Mouse (Mus musculus): Measurements from ENCODE around the gene Wdr93. TPM values are rescaled to one million over a fixed set of nuclear protein-coding genes. Genes with fewer than 3 reads are reported as not detected.

Gene Wdr93
- polyA plus RNA-seq, 1 experiment = 0.10 TPM

- Histone ChIP-seq H3K36me3 (ENCODE audit: control insufficient read depth, insufficient read depth) (no peaks in the 10 kb centered on the region), H3K27me3 (ENCODE audit: control insufficient read depth, insufficient read depth, insufficient read length) (no peaks in the 10 kb centered on the region), H3ac (ENCODE audit: control insufficient read depth, insufficient read length) (no peak overlapping the region), H3K79me2 (ENCODE audit: control insufficient read depth, insufficient read depth) (no peaks in the 10 kb centered on the region), H3K4me2 (ENCODE audit: low read depth) (no peak overlapping the region), H3K4me3 (no peak overlapping the region)
- TF ChIP-seq SRF (IDR thresholded peaks at IDR 0.05; ENCODE audit: control insufficient read depth, insufficient read length, low read depth) (no peak), CEBPB (IDR thresholded peaks at IDR 0.05; ENCODE audit: insufficient read depth, poor library complexity, severe bottlenecking) (no peak), TCF3 (IDR thresholded peaks at IDR 0.05; ENCODE audit: insufficient read length, low read depth) (no peak), USF1 (IDR thresholded peaks at IDR 0.05; ENCODE audit: low read depth) (no peak), MYOD1 (IDR thresholded peaks at IDR 0.05; ENCODE audit: control insufficient read depth in 1 of 3, insufficient read length in 2 of 3, low read depth in 2 of 3) (no peak), POLR2A (IDR thresholded peaks at IDR 0.05; ENCODE audit: insufficient read length, low read depth) (no peak), E2F4 (IDR thresholded peaks at IDR 0.05; ENCODE audit: insufficient read depth) (no peak), TCF12 (IDR thresholded peaks at IDR 0.05; ENCODE audit: insufficient read depth, poor library complexity, severe bottlenecking) (no peak), MYOG (IDR thresholded peaks at IDR 0.05; ENCODE audit: control insufficient read depth in 1 of 3, insufficient read depth in 1 of 3, insufficient read length in 2 of 3, low read depth in 2 of 3) (no peak), POLR2AphosphoS2 (IDR thresholded peaks at IDR 0.05; ENCODE audit: insufficient read length, low read depth) (no peak)
Measured at GRCm38 (mm10) chr7:79710130-79710607, 32.8 kb upstream of the Wdr93 start.

GRCm38 (mm10) chr7:79710831-79711230, 32.1 kb upstream of the Wdr93 start:
- TF ChIP-seq POLR2AphosphoS2 (IDR thresholded peaks at IDR 0.05; ENCODE audit: insufficient read length, low read depth) = no peak
- TF ChIP-seq TCF12 (IDR thresholded peaks at IDR 0.05; ENCODE audit: insufficient read depth, poor library complexity, severe bottlenecking) = no peak
- TF ChIP-seq TCF3 (IDR thresholded peaks at IDR 0.05; ENCODE audit: insufficient read length, low read depth) = no peak
- TF ChIP-seq SRF (IDR thresholded peaks at IDR 0.05; ENCODE audit: control insufficient read depth, insufficient read length, low read depth) = no peak
- no peak for TF ChIP-seq CEBPB (IDR thresholded peaks at IDR 0.05; ENCODE audit: insufficient read depth, poor library complexity, severe bottlenecking)
- TF ChIP-seq USF1 (IDR thresholded peaks at IDR 0.05; ENCODE audit: low read depth) = no peak
- TF ChIP-seq E2F4 (IDR thresholded peaks at IDR 0.05; ENCODE audit: insufficient read depth) = no peak
- TF ChIP-seq MAX (IDR thresholded peaks at IDR 0.05; ENCODE audit: low read depth) = no peak
- no peak for TF ChIP-seq POLR2A (IDR thresholded peaks at IDR 0.05; ENCODE audit: insufficient read length, low read depth)
- TF ChIP-seq MYOD1 (IDR thresholded peaks at IDR 0.05; ENCODE audit: control insufficient read depth in 1 of 3, insufficient read length in 2 of 3, low read depth in 2 of 3) = no peak
- TF ChIP-seq REST (IDR thresholded peaks at IDR 0.05; ENCODE audit: insufficient read depth, insufficient read length) = no peak
- TF ChIP-seq MYOG (IDR thresholded peaks at IDR 0.05; ENCODE audit: control insufficient read depth in 1 of 3, insufficient read depth in 1 of 3, insufficient read length in 2 of 3, low read depth in 2 of 3) = no peak
- Histone ChIP-seq H3K4me2 (ENCODE audit: low read depth) (no peak overlapping the region), H3K36me3 (ENCODE audit: control insufficient read depth, insufficient read depth) (no peaks in the 10 kb centered on the region), H3K27me3 (ENCODE audit: control insufficient read depth, insufficient read depth, insufficient read length) (no peaks in the 10 kb centered on the region), H3ac (ENCODE audit: control insufficient read depth, insufficient read length) (no peak overlapping the region), H3K4me3 (no peak overlapping the region), H3K79me2 (ENCODE audit: control insufficient read depth, insufficient read depth) (no peaks in the 10 kb centered on the region)

GRCm38 (mm10) chr7:79715187-79715981, 27.6 kb upstream of the Wdr93 start, which contains the start of gene Kif7:
Gene Kif7, minus strand, starts transcription at chr7:79715720.
- Histone ChIP-seq H3ac (ENCODE audit: control insufficient read depth, insufficient read length) (peak within 1 kb of the TSS; percentile 33), H3K4me3 (peak within 1 kb of the TSS; percentile 45), H3K4me2 (ENCODE audit: low read depth) (peak within 1 kb of the TSS; percentile 92), H3K79me2 (ENCODE audit: control insufficient read depth, insufficient read depth) (no peaks in the 10 kb centered on the region), H3K36me3 (ENCODE audit: control insufficient read depth, insufficient read depth) (no peaks in the 10 kb centered on the region), H3K27me3 (ENCODE audit: control insufficient read depth, insufficient read depth, insufficient read length) (no peaks in the 10 kb centered on the region)
- TF ChIP-seq USF1 (IDR thresholded peaks at IDR 0.05; ENCODE audit: low read depth) (no peak), POLR2A (IDR thresholded peaks at IDR 0.05; ENCODE audit: insufficient read length, low read depth) (peak; percentile 78), MYOG (IDR thresholded peaks at IDR 0.05; ENCODE audit: control insufficient read depth in 1 of 3, insufficient read depth in 1 of 3, insufficient read length in 2 of 3, low read depth in 2 of 3) (no peak), MAX (IDR thresholded peaks at IDR 0.05; ENCODE audit: low read depth) (no peak), TCF12 (IDR thresholded peaks at IDR 0.05; ENCODE audit: insufficient read depth, poor library complexity, severe bottlenecking) (no peak), POLR2AphosphoS2 (IDR thresholded peaks at IDR 0.05; ENCODE audit: insufficient read length, low read depth) (peak; percentile 52), CEBPB (IDR thresholded peaks at IDR 0.05; ENCODE audit: insufficient read depth, poor library complexity, severe bottlenecking) (no peak), MYOD1 (IDR thresholded peaks at IDR 0.05; ENCODE audit: control insufficient read depth in 1 of 3, insufficient read length in 2 of 3, low read depth in 2 of 3) (no peak), TCF3 (IDR thresholded peaks at IDR 0.05; ENCODE audit: insufficient read length, low read depth) (no peak), SRF (IDR thresholded peaks at IDR 0.05; ENCODE audit: control insufficient read depth, insufficient read length, low read depth) (no peak)

GRCm38 (mm10) chr7:79721386-79721977, 21.5 kb upstream of the Wdr93 start:
- TF ChIP-seq POLR2A (IDR thresholded peaks at IDR 0.05; ENCODE audit: insufficient read length, low read depth) = peak; percentile 20
- no peak for TF ChIP-seq CEBPB (IDR thresholded peaks at IDR 0.05; ENCODE audit: insufficient read depth, poor library complexity, severe bottlenecking)
- Histone ChIP-seq H3K27me3 (ENCODE audit: control insufficient read depth, insufficient read depth, insufficient read length) (peaks cover 28% of the 10 kb centered on the region), H3K4me3 (no peak overlapping the region), H3K36me3 (ENCODE audit: control insufficient read depth, insufficient read depth) (no peaks in the 10 kb centered on the region), H3ac (ENCODE audit: control insufficient read depth, insufficient read length) (peak overlapping the region; percentile 18), H3K4me2 (ENCODE audit: low read depth) (peak overlapping the region; percentile 18), H3K79me2 (ENCODE audit: control insufficient read depth, insufficient read depth) (no peaks in the 10 kb centered on the region)

All from myocyte (in vitro differentiated cells).